Comparison of ENCODE assay signal across 15 mouse cellular contexts in the genomic region with DNA sequence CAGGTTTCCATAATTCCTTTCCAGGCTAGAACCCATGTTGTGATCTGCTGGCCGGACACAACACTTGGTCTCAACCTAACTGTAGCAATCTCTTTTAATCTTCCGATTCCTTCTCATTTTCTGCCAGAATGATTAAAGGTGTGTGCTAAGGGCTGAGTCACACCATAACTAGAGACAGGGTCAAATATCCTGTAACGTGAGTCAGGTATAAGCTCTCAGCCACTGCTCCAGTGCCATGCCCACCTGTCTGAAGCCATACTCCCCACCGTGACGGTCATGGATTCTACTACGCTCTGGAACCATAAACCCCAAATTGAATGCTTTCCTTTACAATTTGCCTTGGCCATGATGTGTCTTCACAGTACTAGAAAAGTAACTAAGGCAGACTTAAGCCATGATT.
"Had no signal": no experiment of that assay in that cellular context is flagged by ENCODE, and none has a peak within 500 bp of the region (broad histone marks: within the 10 kb centered on the region; RNA-seq: fewer than 3 reads in every experiment).

No protein-coding gene starts in this region.

- H3K9ac ChIP-seq: neural tube, embryonic 13.5 days; neural tube, embryonic 15.5 days; stomach, embryonic 15.5 days had no signal

- H3K27ac ChIP-seq: neural tube, embryonic 13.5 days; neural tube, embryonic 15.5 days; stomach, embryonic 15.5 days had no signal

- DNase-seq: retina, postnatal 1 day; right cerebral cortex, adult 18-20 months; right cerebral cortex, postnatal 14 days; right cerebral cortex, postnatal 25 days; right cerebral cortex, postnatal 4 days; spleen, adult 18-20 months; thymus, adult 18-20 months; thymus, adult 2 months; thymus, postnatal 14 days; thymus, postnatal 25 days; thymus, postnatal 36 days; thymus, postnatal 4 days had no signal

- H3K4me2 ChIP-seq: neural tube, embryonic 13.5 days; neural tube, embryonic 15.5 days; stomach, embryonic 15.5 days had no signal

- H3K27me3 ChIP-seq: neural tube, embryonic 13.5 days; neural tube, embryonic 15.5 days; stomach, embryonic 15.5 days had no signal

- H3K4me3 ChIP-seq: neural tube, embryonic 13.5 days; neural tube, embryonic 15.5 days; stomach, embryonic 15.5 days had no signal

- H3K9me3 ChIP-seq: neural tube, embryonic 15.5 days; stomach, embryonic 15.5 days had no signal

- H3K36me3 ChIP-seq: neural tube, embryonic 13.5 days; neural tube, embryonic 15.5 days; stomach, embryonic 15.5 days had no signal

- H3K4me1 ChIP-seq: neural tube, embryonic 13.5 days; neural tube, embryonic 15.5 days; stomach, embryonic 15.5 days had no signal
